Mouse (Mus musculus) testis, adult 2 months (tissue): ENCODE data around the gene Gnb1.

Experiments used
- CTCF ChIP-seq: fragments of 200-500 bp; IDR thresholded peaks from 2 replicates; pipeline ENCODE4 v1.5.1; 2012; ENCODE audit warnings: low read depth, mild to moderate bottlenecking, inconsistent platforms, low read length, moderate library complexity; ENCODE audit not compliant: control insufficient read depth, insufficient read depth, insufficient replicate concordance
- POLR2A ChIP-seq: fragments of 200-500 bp; IDR thresholded peaks from 2 replicates; pipeline ENCODE4 v1.6.1; 2012; ENCODE audit warnings: low read depth, mild to moderate bottlenecking, inconsistent platforms, low read length, moderate library complexity; ENCODE audit not compliant: control insufficient read depth

- TF ChIP-seq POLR2A (no peak), CTCF (no peak)
Measured at GRCm38 (mm10) chr4:155596606-155597005, 105.4 kb downstream of the Gnb1 start.
